Mouse (Mus musculus): Measurements from ENCODE around the gene Gp1bb. TPM values are rescaled to one million over a fixed set of nuclear protein-coding genes. Genes with fewer than 3 reads are reported as not detected.
A peak's percentile ranks its signal among the peaks of the same experiment; 100 is the strongest.

Gene Gp1bb
- total RNA-seq (2015) = 0.76 TPM in 1 of 2 replicates, not detected in the other
- total RNA-seq (2017) = 0.25 TPM in 1 of 2 replicates, not detected in the other

DNA sequence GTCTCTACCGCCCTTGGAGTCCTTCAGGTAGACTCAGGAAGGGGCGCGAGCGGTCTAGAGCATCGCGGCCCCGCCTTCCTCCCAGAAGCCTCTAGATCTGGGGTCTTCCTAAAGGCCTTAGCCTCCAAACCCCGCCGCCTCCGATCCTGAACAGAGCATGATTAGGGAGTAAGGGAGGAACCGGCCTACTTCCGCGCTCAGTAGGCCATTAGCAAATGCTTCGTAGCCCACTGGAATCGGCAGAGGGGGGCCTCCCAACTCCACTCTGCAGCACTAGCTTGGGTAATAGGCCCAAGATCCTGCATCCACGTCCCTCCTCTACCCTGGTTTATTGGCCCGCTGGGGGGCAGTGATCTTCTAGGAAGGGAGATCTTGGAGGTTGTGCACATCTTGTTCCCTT lies at the start of gene Gp1bb:
TSS of gene Gp1bb (minus strand) at position 385 of the 400 bp plus-strand sequence.
- ATAC-seq (replicated peaks; ENCODE audit: poor library complexity) = no peak

DNA sequence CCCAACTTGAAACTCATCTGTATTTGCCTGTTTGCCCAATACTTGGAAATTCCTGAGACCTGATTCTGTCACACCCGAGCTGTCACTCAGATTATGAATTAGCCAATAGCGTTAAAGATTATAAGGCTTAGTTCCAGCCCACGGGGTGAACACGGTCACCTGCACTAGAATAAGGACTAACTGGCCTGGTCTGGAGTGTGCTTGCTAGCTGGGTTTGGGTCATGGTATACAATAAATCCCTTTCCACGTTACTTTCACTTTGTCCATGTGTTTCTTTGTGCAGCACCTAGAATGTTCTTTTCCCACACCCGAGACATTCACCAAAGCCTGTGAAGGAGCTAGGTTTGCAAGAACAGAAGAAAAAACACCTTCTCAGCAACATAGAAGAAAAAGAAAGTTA lies 47.7 kb upstream of the Gp1bb start:
- no peak for ATAC-seq (replicated peaks; ENCODE audit: poor library complexity)

DNA sequence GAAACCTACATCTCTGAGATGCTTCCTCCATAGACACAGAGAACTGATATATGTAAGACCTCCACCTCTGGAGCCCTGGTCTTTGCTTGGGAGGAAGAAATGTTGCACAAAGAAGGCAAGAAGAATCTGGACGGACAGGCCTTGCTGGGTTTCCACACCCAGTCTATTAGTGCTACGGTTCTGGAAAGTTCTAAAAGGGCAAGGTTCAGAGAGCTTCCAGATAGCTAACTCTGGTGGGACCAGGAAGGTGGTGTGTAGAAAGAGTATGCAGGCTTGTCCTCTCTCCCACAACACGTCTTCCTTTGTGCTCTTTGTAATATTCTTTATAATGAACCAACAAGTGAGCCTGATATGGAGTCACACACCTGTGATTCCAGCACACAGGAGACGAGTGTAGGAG lies 36.4 kb upstream of the Gp1bb start:
- no peak for ATAC-seq (replicated peaks; ENCODE audit: poor library complexity)

DNA sequence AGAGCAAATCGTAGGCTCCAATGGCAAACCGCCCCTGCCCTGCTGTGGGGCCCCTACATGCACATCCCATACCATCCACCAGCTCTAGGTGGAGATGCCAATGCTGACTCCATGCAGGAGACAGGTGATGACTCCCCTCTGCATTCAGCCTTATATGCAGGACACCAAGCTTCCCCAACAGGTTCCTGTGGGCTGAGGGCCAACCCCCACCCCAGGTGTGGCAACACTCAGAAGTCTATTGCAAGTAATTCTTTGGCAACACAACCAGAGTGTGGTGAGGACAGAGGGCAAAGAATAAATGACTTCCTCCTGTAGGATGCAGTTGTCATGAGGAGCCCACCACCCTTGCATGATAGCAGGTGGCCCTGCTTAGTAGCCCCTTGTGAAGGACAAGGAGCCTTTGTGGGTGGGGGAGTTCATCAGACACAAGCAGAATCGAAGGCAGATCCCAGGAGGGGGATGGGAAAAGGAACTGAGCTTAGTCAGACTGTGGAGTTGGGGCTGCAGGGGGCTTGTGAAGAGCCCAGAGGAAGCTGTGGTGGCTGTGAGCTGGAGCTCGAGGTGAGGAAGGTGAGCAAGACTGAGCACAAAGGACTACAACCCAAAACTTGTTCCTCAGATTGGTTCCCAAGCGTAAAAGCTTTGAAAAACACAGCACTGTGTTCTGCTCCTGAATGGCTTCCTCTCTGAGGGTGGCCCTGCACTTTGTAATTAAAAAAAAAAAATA lies 33.3 kb upstream of the Gp1bb start:
- peak; percentile 87 for ATAC-seq (replicated peaks; ENCODE audit: poor library complexity)

DNA sequence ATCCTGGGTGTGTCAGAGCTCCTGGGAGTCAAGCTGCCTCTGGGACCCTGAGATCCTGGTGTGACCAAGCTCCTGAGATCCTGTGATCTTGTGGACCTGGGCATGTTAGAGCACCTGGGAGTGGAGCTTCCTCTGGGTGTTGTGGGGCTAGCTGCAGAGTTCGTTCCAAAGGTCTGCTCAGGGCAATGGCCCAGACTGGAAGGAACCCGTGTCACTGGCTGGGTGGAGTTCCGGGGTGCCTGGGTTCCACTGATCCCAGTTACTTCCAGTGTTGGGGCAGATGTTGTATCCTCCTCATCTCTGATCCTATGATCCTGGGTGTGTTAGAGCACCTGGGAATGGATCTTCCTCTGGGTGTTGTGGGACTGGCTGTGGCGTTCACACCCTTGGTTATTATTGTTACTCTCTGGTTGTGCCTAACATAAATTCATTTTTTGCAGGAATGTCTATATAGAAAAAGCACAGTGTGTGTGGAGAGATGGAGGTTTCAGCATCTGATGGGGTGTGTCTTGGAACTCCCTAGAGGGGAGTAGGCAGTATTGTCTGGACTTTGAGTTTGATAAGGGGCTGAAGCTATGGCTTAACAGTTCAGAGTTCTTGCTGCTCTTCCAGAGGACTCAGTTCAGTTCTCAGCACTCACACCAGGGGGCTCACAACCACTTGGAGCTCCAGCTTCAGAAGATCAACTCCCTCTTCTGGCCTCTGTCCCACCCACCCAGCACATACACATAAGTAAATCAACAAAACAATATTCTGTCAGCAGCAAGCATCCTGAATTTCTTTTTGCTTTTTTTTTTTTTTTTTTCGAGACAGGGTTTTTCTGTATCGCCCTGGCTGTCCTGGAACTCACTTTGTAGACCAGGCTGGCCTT lies 31.3 kb upstream of the Gp1bb start:
- no peak for ATAC-seq (replicated peaks; ENCODE audit: poor library complexity)

DNA sequence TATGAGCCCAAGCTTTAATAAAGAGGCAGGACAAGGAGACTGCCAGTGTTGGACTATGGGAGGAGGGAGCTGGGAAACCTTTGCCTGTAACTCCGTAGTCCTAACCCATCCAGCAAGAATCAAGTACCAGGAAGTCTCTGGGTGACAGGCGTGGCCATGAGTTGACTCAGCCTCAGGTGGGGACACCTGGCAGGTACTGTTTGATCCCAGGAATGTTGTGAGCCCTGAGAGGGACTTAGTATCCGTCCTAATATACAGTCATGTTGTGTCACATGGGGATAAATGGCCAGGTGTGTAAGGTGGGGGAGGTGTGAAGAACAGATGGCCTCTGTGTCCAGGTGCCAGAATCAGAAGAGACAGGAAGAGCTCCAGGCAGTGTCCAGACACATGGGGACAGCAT lies 26.9 kb upstream of the Gp1bb start:
- ATAC-seq (replicated peaks; ENCODE audit: poor library complexity) = no peak

DNA sequence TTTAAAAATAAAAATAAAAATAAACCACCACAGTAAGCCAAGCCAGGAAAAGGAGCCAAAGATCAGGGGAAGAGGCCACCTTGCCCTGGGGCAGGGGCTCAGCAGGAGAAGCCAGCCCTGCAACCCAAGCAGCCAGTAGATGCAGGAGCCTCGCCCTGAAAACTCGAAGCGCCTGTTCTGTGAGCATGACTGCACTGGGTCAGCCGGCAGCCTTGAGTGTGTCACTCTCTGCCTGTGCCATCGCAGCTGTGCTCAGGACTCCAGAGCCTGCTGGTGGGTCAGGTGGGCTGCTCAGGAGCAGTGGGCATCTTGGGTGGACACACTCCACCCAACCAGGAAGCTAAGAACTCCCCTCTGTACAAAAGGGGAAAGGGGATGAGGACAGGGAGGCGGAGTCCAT lies 23.1 kb upstream of the Gp1bb start:
- ATAC-seq (replicated peaks; ENCODE audit: poor library complexity) = no peak

DNA sequence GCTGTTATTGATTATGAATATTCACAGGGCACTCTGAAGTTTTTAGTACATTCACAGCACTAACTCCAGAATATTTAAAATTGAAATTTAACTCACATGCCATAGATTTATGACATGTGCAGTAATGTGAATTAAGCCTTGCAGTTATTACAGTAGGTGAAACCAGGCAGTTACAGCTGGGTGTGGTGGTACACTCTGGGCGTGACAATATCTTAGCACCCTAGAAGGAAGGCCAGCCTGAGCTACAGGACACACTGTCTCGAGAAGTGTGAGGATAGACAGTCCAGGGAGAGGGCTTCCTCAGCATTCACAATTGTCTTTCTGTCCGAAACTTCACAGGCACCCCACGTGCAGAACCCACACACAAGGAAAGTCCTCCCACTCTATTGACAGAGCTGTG lies 22.3 kb upstream of the Gp1bb start:
- no peak for ATAC-seq (replicated peaks; ENCODE audit: poor library complexity)

DNA sequence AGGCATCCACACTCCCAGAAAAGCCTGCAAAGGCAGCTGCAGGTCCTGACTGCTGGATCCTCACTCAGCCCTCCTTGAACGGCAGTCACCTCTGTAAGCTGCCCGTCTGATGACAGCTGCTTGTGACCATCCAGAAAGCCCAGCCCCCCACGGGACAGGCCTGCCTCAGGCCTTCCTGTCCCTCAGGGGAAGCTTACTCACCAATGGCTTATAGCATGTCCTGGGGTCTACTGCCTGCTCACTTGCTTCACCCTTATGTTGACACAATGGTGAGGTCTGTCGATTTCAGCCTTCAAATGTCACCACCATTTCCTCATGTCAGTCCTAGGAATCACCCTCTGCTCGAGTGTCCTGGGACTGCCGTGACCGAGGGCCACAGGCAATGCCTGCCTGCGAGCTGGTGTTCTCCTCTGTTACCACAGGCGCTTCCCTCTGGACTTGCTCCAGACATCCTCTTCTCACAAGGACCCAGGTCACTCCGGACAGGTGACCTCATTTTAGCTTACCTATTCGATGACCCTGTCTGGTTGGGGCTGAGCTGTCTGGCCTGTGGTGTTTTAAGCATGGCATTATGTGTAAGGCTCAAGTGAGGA lies 21.3 kb upstream of the Gp1bb start:
- ATAC-seq (replicated peaks; ENCODE audit: poor library complexity) = peak; percentile 68

DNA sequence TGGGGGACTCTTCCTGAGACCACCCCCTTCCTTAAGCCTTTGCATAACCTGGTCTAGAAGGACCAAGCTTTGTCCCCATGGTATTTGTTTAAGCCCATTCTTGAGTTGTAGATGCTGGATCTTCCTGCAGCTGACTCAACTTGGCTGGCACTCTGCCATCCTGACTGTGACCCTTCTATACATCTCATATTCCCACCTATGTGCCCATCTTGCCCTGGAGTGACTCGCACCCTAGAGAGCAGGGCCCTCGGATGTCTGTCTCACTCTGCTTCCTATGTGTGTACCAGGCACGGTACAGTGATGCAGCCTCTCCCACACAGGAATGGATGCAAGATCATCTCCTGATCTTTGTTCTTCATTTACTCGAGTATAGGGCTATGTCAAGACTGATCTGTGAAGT lies 20.7 kb upstream of the Gp1bb start:
- ATAC-seq (replicated peaks; ENCODE audit: poor library complexity) = no peak

DNA sequence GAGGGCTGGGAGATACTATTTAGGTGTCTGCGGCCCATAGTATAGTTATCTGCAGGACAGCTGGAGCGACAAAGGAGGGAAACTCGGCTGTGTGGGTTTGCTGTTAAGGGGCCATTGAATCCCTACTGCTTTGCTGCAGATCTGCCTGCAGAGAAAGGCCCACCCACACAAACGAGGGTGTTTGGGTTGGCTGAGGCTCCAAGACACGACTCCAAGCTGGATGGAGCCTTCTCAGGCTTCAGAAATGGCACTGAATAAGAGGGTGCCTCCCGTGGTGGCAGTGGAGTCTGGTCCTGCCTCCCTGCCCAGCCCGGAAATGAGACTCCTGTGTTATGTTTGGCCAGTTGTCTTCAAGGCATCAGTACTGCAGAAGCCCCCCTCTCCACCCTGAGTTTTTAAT lies 20.1 kb upstream of the Gp1bb start:
- ATAC-seq (replicated peaks; ENCODE audit: poor library complexity) = no peak

DNA sequence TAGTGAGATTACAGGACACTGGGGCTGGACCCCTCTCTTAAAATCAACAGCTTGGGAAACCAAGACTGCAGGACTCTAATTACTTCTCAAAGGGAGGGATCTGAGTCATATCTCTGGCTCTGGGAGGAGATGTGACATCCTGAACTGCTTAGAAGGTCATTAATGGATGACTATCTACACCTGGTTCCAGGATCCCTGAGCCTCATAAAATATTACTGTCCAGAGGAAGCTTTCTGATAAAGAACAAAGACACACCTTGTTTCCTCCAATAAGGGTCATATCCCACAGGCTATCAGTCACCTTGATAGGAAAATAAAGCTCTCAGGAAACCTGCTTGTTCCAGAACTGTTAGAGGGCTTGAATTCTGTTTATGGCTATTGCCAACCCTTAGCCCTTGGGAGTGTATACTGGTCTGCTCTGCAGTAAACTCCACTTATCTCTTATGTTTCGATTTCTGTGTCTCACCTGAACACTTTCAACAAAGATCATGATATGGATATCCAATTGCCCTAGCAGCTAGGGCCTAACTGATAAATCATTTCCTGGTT lies 17.3 kb upstream of the Gp1bb start:
- ATAC-seq (replicated peaks; ENCODE audit: poor library complexity) = no peak

DNA sequence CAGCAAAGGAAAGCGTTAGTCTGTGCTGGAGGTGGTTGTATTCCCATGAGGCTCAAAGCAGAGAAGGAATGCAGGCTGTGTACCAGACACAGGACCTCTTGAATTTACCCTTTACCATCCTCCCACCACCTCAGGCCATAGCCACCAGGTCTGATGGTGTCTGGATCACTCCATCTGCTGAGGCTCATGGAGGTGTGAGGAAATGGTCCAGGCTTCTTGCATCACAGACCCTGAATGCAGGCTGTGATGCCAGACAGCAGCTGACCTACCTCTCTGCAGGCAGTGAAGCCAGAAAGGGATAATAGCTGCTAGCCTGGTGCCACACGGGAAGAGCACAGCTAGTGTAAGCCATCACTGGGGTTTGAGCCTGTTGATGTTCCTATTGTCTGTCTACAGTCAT lies 16.2 kb upstream of the Gp1bb start:
- ATAC-seq (replicated peaks; ENCODE audit: poor library complexity) = 0 out of 2 replicates have a peak, but pooled peaks have one; percentile 34

DNA sequence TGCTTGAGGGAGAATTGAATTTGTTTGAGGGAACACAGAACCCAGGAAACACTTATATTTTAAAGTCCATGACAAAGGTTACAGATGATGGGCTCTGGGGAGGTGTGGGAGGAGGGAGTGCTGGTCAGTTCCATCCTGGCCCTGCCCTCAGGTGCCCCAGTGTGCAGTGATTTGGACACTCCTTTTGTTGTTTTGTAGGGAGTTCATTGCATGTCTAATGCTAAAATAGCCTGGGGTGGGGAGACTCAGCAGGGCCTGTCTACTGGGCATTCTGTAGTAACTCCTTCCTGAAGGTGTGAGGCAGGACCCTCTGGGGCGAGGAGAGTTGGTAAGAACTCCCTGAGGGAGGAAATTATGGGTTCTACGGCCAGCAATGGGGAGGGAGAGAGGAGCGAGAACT lies 14.6 kb upstream of the Gp1bb start:
- no peak for ATAC-seq (replicated peaks; ENCODE audit: poor library complexity)

DNA sequence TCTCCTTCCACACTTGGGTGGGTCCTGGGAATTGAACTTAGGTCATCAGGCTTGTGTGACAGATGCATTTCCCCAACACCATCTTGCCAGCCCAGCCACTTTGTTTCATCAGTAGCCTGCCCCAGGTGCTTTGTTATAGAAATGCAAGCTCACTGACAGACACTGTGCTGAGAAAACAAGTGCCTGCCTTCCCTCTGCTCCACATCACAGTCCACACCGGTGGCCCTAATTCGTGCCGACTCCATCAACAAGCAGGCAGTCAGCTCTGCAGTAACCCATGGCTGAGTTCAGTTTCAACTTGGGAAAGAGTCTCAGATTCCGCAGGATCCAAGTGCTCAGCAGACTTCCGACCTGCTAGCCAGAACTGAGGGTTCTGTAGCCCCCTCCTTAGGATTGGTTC lies 14.2 kb upstream of the Gp1bb start:
- ATAC-seq (replicated peaks; ENCODE audit: poor library complexity) = no peak

DNA sequence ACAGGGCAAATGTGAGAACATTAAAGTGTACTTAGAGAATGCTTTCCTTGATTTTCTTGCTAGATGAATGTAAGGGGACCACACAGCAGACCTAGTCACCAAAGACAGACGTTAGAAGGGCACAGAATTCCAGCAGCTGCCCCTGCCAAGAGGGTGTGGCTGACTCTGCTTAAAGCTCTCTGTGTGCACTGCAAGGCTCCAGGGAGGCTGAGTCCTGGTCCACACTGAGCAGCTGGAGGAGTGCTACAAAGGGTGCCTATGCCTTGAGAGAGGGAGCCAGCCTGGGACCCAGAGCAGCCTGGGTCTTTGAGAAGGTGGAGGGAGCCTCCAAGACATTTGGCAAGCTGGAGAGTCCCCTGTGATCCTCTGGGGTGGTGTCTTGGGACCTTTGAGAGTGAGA lies 11.1 kb upstream of the Gp1bb start:
- ATAC-seq (replicated peaks; ENCODE audit: poor library complexity) = no peak

DNA sequence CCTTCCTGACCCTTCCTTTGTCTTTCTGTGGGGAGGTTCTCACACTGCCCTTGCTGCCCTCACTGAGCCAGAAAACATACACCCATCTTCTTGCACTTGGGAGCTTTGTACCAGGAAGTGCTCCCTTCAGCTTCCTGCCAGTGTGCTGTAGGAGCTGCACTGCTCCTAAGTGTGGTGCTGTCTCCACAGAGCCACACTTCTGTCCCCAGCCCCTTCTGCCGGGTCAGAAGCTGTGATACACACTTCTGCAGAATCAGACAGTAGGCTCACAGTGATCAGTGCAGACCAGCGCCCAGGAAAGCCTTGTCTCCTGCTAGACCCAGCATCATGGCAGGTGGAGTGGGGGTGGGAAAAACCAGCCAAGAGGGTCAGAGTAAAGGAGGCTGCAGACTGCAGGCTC lies 10.6 kb upstream of the Gp1bb start:
- ATAC-seq (replicated peaks; ENCODE audit: poor library complexity) = no peak

DNA sequence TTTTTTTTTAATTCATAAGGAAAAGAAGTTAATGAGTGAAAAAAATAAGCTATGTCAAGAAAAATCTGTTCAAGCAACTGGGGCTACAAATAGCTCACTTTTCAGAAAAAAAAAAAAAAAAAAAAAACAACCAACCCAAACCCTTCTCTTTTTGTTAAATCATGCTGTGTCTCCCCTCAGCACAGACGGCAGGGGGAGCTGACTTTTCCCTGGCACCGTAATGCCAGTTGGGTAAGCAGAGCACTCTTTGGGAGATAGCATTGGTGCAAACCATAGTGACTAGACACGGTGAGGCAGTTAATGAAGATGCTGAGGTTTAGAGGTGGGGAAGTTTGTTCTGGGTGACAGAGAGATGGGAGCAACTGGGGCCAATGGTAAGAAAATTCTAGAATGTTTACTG lies 9.9 kb upstream of the Gp1bb start:
- peak; percentile 55 for ATAC-seq (replicated peaks; ENCODE audit: poor library complexity)

DNA sequence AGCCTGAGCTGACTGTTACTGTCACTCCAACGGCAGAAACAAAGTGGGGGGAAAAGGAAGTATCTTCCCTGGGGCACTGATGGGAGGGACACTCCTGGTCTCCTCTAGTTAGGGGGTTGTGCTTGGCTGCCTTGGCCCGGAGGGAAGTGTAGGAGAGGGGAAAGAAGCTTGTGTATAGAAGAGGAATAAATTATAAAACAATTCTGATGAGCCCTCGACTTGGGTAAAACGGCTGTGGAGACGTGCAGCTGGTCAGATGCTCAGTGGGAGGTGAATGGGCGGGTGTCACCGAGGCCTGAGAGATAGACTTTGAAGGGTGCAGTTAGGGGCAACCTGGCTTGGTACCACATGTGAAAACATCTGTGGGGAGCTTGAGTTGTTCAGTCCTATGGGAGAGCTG lies 8.9 kb upstream of the Gp1bb start:
- ATAC-seq (replicated peaks; ENCODE audit: poor library complexity) = no peak

DNA sequence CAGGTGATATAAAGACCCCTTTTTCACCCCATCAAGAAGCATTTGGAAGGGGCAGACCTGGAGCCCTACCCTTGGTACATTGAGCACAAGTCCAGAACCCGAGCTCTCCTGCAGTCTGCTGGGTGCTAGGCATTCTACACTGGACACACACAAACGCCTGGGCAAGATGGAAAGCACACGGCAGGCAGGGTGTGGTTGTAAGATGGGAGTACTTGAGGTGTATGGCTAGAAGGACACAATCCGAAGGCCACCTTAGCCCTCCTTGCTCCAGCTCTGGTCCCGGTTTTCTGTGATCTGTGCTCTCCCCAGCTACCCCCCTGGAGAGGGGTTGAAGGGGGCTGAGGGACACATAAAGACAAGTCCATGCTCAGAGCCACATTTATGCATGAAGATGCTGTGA lies 8.1 kb upstream of the Gp1bb start:
- ATAC-seq (replicated peaks; ENCODE audit: poor library complexity) = no peak

DNA sequence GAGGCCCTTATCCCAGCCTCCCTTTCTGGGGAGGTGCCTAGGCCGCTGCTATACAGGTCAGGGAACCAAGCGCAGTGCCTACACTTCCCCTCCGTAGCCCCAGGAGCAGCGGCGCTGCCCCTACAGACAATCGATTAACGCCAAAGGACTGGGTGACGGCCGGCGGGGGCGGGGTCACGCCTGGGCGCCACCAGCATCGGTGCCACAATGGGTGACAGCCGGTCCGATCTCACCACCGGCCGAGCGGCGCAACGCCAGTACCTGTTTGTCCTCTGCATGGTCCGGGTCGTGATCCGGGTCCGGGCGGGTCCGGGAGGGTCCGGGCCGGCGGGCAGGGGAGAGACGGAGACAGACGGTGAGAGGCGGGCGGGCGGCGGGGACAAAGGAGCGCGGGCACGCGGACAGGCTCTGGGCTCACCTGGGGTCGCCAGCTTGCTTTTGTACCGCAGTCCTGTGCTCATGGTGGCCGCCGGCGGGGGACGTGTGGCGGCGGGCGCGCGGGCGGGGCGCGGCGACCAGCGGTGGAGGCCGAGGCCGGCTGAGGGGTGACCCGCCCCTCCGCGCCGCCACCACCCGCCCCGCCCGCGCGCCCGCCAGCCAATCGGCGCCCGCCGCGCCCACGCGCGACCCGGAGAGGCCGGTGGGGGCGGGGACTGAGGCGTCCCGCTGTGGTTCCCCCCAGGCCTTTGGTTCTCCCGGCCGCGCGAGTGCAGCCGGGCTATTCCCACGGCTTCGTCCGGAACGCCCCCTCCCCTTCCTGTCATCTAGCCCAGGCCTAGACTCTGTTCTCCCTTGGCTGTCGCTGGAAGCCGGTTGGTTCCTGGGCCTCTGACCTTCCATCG lies 7.4 kb upstream of the Gp1bb start, which contains the start of gene Sept5:
TSS of gene Sept5 (minus strand) at position 565 of the 842 bp plus-strand sequence.
- no peak for ATAC-seq (replicated peaks; ENCODE audit: poor library complexity)
